Mouse (Mus musculus) megakaryocyte, embryonic 14.5 days (primary cell): ENCODE results near the gene Atp6v0d1.

ENCODE experiments used
- FLI1 ChIP-seq: IDR thresholded peaks from 2 replicates; pipeline ENCODE4 v1.6.1; 2012; ENCODE audit warnings: low read length, inconsistent platforms, mixed read lengths
- GATA1 ChIP-seq: IDR thresholded peaks from 3 replicates; pipeline ENCODE4 v1.6.1; 2012; ENCODE audit warnings: mixed read lengths, low read length, inconsistent platforms, borderline replicate concordance

DNA sequence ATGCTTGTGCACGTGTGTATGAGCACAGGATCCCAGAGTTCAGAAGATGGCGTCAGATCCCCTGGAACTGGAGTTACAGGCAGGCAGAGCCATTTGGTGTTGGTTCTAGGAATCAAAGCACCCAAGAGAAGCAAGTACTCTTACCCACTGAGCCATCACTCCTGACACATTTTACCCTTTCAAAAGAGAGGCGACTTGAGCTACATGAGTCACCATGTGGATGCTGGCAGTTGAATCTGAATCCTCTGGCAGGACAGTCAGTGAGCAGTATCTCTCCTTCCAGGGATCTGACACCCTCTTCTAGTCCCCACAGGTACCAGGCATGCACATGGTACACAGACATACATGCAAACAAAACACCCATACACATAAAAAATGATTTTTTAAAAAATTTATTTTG is 77.8 kb downstream of the Atp6v0d1 start:
- no peak for TF ChIP-seq GATA1
- no peak for TF ChIP-seq FLI1
